Mouse (Mus musculus): Measurements from ENCODE around the gene Esp1.
"Not testable (repeated sequence)": the region's sequence is repeated elsewhere in the genome, so short reads cannot be mapped to it uniquely, and the experiment has no call there.

Gene Esp1

GRCm38 (mm10) chr17:40726820-40727219 lies at the start of gene Esp1:
Esp1 (plus strand) TSS chr17:40727120.
- no peak for DNase-seq

GRCm38 (mm10) chr17:40716273-40716672 lies 10.6 kb upstream of the Esp1 start:
- no peak for DNase-seq

DNA sequence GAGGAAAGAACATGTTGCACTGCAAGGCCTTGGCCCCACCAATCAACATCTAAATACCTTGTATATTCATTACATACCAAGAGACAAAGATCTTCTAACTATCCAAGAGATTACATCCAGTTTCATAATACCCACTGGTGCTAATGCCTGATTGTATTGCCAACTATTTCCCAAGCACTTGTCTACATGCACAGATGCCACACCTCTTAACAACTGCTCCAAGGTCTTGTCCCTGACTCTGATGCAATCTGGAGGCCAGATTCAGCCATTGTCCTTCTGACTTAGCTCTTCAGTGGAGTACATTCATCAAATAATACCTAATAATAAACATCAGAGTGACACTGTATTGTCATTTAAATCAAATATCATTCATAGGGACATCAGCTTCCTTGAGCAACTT lies 9.9 kb upstream of the Esp1 start:
- DNase-seq, result not testable (repeated sequence)

GRCm38 (mm10) chr17:40731296-40731695 lies 4.4 kb downstream of the Esp1 start:
- DNase-seq, result peak; percentile 1

DNA sequence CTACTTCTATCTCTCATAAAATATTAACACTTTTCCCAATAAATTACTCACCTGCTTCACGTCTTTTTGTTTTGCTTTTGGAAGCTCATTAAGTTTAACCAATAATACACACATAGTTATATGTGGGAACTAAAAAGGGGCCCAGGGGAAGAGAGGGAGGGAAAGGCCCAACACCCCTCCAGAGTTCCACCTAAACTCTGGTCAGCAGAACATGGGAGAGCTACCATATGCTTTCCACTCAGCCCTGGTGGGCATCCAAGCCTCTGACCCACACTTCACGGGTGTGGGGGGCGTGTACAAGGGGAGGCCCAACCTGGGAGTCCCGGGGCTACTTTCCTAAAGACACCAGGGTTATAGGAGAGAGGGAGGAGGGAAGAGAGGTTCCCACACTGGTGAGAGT lies 4.8 kb downstream of the Esp1 start:
- no peak for DNase-seq

DNA sequence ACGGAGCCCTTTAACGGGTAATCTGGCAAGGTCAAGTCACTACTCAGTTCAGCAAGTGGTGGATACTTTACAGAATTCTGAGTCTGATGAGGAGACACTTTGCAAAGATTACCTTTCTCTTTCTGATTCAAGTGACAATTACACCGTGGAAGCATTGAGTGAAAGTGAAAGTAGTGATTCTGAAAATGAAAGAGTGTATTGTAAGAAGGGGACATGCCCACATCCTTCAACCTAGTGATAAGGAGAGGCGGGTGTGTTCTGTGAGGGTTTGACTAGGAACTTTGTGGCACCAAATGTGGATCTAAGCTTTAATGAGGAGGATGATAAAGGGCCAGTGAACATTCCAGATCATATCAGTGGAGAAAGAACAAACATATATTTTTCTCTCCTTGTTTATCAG lies 36.7 kb downstream of the Esp1 start:
- DNase-seq, result no peak

GRCm38 (mm10) chr17:40767120-40767519 lies 40.2 kb downstream of the Esp1 start:
- DNase-seq, result no peak

Data from embryo, embryonic 11 days (tissue).